Mouse (Mus musculus) megakaryocyte, adult 5-6 weeks (primary cell): ENCODE results near the gene Arf6. TPM values are rescaled to one million over a fixed set of nuclear protein-coding genes. Genes with fewer than 3 reads are reported as not detected.
A peak's percentile ranks its signal among the peaks of the same experiment; 100 is the strongest.
"Not testable (repeated sequence)": the region's sequence is repeated elsewhere in the genome, so short reads cannot be mapped to it uniquely, and the experiment has no call there.

ENCODE experiments used
- ATAC-seq: 2 replicates; pipeline ENCODE4 v1.8.0; 2016; ENCODE audit warnings: mild to moderate bottlenecking, inconsistent platforms; ENCODE audit not compliant: poor library complexity, severe bottlenecking
- total RNA-seq, 2 experiments: library from RNA; stranded (forward) in 1 of 2; stranded (reverse) in 1 of 2; fragments of 153-499, 151-499 nt in 1 of 2; fragments of 221-1000, 200-1000 nt in 1 of 2; gene quantifications; 2 replicates each; pipeline versions ENCODE4 v1.2.3 to v1.2.4; 2015 to 2017

The Arf6 gene
- 78.8 and 94.8 TPM in 2 replicates for total RNA-seq (2015)
- 125 and 133 TPM in 2 replicates for total RNA-seq (2017)

- ATAC-seq, result peak; percentile 85
Measured at GRCm38 (mm10) chr12:69371854-69372671, at the start of gene Arf6, which contains the start of gene Gm9887. Arf6 (plus strand) TSS chr12:69372150. Gm9887 (minus strand) TSS chr12:69372458.

GRCm38 (mm10) chr12:69331187-69331586, 40.8 kb upstream of the Arf6 start:
- ATAC-seq, result peak; percentile 93

- ATAC-seq, result peak; percentile 67
Measured at GRCm38 (mm10) chr12:69332147-69332546, 39.8 kb upstream of the Arf6 start.

GRCm38 (mm10) chr12:69333547-69333946, 38.4 kb upstream of the Arf6 start:
- ATAC-seq, result peak; percentile 75

- no peak for ATAC-seq
Measured at GRCm38 (mm10) chr12:69349928-69350327, 22.0 kb upstream of the Arf6 start.

- no peak for ATAC-seq
Measured at GRCm38 (mm10) chr12:69351685-69352084, 20.3 kb upstream of the Arf6 start.

GRCm38 (mm10) chr12:69356546-69357299, 15.2 kb upstream of the Arf6 start, which contains the start of gene Nemf:
Nemf (minus strand) TSS chr12:69357165.
- ATAC-seq, result peak; percentile 67

- no peak for ATAC-seq
Measured at GRCm38 (mm10) chr12:69357300-69357646, 14.7 kb upstream of the Arf6 start.

- ATAC-seq, result peak; percentile 35
Measured at GRCm38 (mm10) chr12:69360655-69360996, 11.3 kb upstream of the Arf6 start.

GRCm38 (mm10) chr12:69360997-69361899, 10.7 kb upstream of the Arf6 start:
- ATAC-seq, result peak; percentile 84

- no peak for ATAC-seq
Measured at GRCm38 (mm10) chr12:69361919-69362318, 10.0 kb upstream of the Arf6 start.

GRCm38 (mm10) chr12:69362388-69362787, 9.6 kb upstream of the Arf6 start:
- no peak for ATAC-seq

GRCm38 (mm10) chr12:69363110-69363509, 8.8 kb upstream of the Arf6 start:
- ATAC-seq, result not testable (repeated sequence)

- ATAC-seq, result peak; percentile 70
Measured at GRCm38 (mm10) chr12:69363899-69364762, 7.8 kb upstream of the Arf6 start.

- ATAC-seq, result no peak
Measured at GRCm38 (mm10) chr12:69365757-69366156, 6.2 kb upstream of the Arf6 start.

GRCm38 (mm10) chr12:69366424-69366823, 5.5 kb upstream of the Arf6 start:
- no peak for ATAC-seq

- no peak for ATAC-seq
Measured at GRCm38 (mm10) chr12:69367557-69367956, 4.4 kb upstream of the Arf6 start.

GRCm38 (mm10) chr12:69370936-69371335, 1.0 kb upstream of the Arf6 start:
- no peak for ATAC-seq

- ATAC-seq, result peak; percentile 57
Measured at GRCm38 (mm10) chr12:69371421-69371853, 513 bp upstream of the Arf6 start.
